Mouse (Mus musculus) spleen, adult 10 weeks (tissue): ENCODE results near the gene Dctpp1. TPM values are rescaled to one million over a fixed set of nuclear protein-coding genes. Genes with fewer than 3 reads are reported as not detected.

Experiments used
- polyA plus RNA-seq: library from polyadenylated mRNA; stranded (reverse); fragments of 350-450 nt; fragmentation: Illumina TruSeq; extraction: RNeasy Lipid Tissue Mini Kit (QIAGEN cat#74804); gene quantifications from one replicate; pipeline ENCODE4 v1.2.3, GENCODE M21; 2015; ENCODE audit warnings: low replicate concordance; ENCODE audit not compliant: insufficient read depth

Gene Dctpp1
- polyA plus RNA-seq, result 8.7 TPM

DNA sequence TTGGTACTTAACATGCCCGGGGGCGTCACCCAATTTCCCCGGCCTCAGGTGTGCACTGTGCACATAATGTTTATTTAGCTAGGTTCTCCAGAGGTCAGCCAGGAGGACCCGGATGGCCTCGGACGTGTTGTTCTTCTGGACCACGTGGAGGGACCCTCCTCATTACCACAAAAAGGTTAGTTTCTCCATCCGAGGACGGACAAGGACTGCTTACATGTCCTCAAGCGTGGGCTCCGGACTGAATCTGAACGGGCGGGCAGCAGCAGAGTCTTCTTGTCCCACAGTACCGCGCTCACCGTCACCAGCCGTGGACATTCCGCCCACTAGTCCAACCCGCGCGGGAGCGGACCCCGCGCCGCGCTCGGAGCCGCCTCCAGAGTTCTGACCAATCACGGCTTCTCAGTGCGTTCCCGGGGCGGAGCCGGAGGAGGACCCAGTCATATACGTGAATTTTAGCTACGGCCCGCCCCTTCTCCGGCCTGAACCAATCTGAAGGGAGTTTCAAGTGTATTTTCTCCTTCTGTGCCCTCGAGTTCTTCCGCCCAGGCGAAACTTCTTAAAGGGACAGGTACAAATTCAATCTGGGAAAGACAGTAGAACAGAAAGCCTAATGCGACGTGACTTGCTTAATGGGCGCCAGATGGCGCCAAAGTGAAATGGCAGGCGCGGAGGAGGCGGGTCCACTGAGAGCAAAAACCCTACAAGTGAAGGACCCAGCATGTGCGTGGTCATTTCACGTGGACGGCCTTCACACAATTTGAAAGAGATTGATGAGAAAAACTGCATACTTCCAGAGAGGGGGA, at the start of gene Dctpp1:
Dctpp1 (minus strand) TSS at position 401 of the 803 bp plus-strand sequence.

GRCm38 (mm10) chr7:127296098-127296497, 35.6 kb upstream of the Dctpp1 start, which contains the start of gene Itgal:
Gene Itgal (plus strand): TSS chr7:127296260.

DNA sequence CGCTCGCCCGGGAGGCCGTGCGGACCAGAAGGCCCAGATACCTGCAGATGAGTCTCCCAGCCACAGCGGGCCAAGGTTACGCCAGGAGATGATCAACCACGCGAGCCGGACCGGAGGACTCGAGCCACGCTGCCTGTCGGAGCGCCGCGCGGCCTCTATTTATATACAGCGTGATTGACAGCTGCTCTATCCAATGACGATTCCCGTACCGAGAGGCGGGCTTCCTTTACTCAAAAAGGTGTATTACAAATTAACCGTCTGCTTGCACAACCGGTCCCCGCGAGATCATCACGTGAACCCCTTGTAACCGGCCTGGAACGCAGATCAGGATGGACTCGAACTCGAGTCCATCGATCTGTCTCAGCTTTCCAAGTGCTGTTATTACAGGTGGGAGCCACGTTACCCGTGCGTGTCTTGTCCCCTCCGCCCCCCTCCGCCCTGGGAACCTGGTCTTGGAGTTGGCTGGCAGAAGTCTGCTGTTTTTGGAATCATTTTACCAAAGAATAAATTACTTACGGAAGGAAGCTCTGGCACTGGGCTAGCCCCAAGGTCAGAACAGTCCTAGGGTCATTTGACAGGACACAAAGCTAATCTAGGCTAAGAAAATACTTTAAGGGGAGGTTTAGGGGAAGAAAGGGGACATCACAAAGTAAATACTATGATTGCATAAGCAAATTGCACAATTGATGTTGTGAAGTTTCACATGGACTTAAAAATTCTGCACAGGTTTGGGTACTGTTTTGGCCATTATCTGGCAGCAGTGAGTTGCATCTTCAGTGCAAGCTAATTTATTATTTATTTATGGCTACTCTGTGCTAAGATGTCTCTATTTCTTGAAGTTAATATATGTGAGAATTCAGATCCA, 13.6 kb upstream of the Dctpp1 start, which contains the start of gene Sephs2:
Sephs2 (minus strand) TSS at position 131 of the 865 bp plus-strand sequence.

DNA sequence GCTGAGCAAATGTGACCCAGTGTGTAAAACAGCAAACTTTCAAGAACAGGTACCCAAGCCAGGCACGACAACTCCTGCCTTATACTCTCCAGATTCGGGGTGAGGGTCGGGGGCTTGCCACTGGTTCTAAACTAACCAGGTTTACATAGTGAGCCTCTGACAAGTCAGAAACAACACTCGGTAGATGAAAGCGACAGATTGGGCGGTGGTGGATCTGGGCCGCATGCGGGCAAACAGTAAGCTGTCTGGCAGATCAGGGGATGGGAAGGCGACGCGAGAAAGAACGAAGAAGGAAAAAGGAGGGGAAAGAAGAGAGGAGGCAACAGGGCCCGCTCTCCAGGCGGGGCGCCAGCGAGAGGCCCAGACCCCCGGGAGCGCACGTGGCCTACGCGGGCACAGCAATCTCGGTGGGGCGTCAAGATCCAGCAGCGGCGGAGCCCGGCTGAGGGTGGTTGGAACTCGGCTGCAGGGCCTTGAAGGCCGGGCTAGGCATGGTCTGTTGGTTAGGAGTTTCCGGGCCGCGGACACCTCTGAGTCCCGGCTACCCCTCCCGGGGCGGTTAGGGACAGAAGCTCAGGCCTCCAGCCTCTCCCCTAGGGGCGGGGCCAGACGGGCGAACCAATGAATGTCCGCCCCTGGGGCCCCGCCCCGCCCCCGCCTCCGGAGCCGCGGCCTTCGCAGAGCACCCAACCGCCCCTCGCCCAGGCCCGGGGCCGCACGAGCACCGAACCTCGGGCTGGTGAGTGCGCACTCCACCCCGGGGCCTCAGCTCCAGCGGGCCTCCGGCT, 16.4 kb downstream of the Dctpp1 start, which contains the start of gene Zfp771:
Zfp771 (plus strand) TSS at position 405 of the 788 bp plus-strand sequence.

GRCm38 (mm10) chr7:127232622-127233367, 27.7 kb downstream of the Dctpp1 start, which contains the start of the genes Zfp553 and Sept1:
Gene Zfp553 (plus strand): TSS chr7:127233061.
Gene Sept1 (minus strand): TSS chr7:127233130.

DNA sequence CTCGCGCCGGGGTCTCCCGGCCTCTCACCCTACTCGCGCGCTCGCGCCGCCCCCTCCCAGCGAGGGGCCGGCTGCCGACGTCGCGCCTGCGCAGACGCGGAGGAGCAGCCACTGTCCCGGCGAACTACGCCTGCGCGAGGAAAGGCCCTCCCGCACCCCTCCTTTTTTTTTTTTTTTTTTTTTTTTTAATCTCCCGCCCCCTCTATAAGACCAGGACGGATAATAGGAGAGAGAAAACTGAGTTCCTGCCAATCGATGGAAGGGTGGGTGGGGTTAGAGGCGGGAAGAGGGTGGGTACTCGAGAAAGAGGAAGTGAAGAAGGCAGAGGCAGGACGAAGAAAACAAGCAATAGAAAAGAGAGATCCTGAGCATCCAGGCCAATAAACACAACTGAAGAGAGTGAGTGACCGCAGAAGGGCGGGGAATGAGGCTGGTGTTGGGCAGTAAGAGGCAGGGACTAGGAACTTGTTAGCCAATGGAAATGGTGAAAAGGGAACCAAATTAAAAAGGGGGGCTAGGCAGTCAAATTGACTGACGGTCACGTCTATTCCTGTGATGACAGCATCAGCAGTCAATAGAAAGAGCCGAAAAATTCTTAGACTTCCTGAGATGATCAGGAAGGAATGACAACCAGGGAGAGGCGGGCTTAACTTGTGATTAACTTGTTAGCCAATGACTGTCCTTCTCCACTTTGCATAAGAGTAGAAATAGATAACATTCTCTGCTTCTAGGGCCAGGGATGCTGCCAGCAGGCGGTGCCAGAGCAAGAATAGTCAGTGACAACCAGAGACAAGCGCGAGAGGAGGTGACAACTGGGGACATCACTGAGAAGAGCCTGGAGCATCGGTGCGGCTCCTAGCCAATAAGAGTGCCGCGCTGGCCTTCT, 51.7 kb downstream of the Dctpp1 start, which contains the start of gene Mylpf:
Mylpf (plus strand) TSS at position 338 of the 886 bp plus-strand sequence.

DNA sequence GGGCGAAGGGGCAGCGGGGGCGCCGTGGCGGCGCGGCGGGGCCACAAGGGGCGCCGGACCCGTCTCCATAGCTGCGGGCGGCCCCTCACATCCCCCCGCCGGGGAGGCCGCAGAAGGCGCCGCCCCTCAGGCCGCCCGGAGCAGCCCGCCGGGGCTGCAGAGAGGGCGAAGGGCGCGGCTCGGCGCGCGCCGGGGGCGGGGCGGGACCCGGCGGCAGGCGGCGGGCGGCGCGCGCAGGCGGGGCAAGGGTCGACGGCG, 52.3 kb downstream of the Dctpp1 start, which contains the start of gene Tbc1d10b:
Tbc1d10b (minus strand) TSS at position 174 of the 258 bp plus-strand sequence.

Other genes starting within 250 kb of the Dctpp1 start
- gene Mvp, start 246.1 kb downstream of the Dctpp1 start, polyA plus RNA-seq, result 13.5 TPM
- gene Pagr1b, start 244.2 kb downstream of the Dctpp1 start, polyA plus RNA-seq, result not detected
- gene Pagr1a, start 243.4 kb downstream of the Dctpp1 start, polyA plus RNA-seq, result 13.5 TPM
- gene Gm42742, start 239.6 kb downstream of the Dctpp1 start, polyA plus RNA-seq, result 20.9 TPM
- gene Prrt2, start 239.5 kb downstream of the Dctpp1 start, polyA plus RNA-seq, result 3.2 TPM
- 111 TPM for gene Maz, start 233.7 kb downstream of the Dctpp1 start, polyA plus RNA-seq
- 10.6 TPM for gene Kif22, start 218.2 kb downstream of the Dctpp1 start, polyA plus RNA-seq
- gene Zg16, start 173.4 kb downstream of the Dctpp1 start, polyA plus RNA-seq, result 6.7 TPM
- 81.1 TPM for gene AI467606, start 169.3 kb downstream of the Dctpp1 start, polyA plus RNA-seq
- 4.2 TPM for gene Qprt, start 138.5 kb downstream of the Dctpp1 start, polyA plus RNA-seq
- gene Spn, start 122.9 kb downstream of the Dctpp1 start, polyA plus RNA-seq, result 77.1 TPM
- 83.7 TPM for gene Cd2bp2, start 64.7 kb downstream of the Dctpp1 start, polyA plus RNA-seq
- 37.1 TPM for gene Tbc1d10b, start 52.2 kb downstream of the Dctpp1 start, polyA plus RNA-seq
- 5.7 TPM for gene Mylpf, start 51.8 kb downstream of the Dctpp1 start, polyA plus RNA-seq
- 9.4 TPM for gene Zfp553, start 27.6 kb downstream of the Dctpp1 start, polyA plus RNA-seq
- gene Sept1, start 27.6 kb downstream of the Dctpp1 start, polyA plus RNA-seq, result 234 TPM
- gene Zfp771, start 16.4 kb downstream of the Dctpp1 start, polyA plus RNA-seq, result 6.0 TPM
- gene Sephs2, start 13.3 kb upstream of the Dctpp1 start, polyA plus RNA-seq, result 26.2 TPM
- 108 TPM for gene Itgal, start 35.6 kb upstream of the Dctpp1 start, polyA plus RNA-seq
- gene Zfp768, start 84.9 kb upstream of the Dctpp1 start, polyA plus RNA-seq, result 3.3 TPM
- 4.0 TPM for gene Zfp747, start 115.3 kb upstream of the Dctpp1 start, polyA plus RNA-seq
- gene 9130019O22Rik, start 126.5 kb upstream of the Dctpp1 start, polyA plus RNA-seq, result 4.2 TPM
- gene E430018J23Rik, start 132.9 kb upstream of the Dctpp1 start, polyA plus RNA-seq, result 2.5 TPM
- 9.8 TPM for gene Zfp764, start 146.1 kb upstream of the Dctpp1 start, polyA plus RNA-seq
- 16.2 TPM for gene Zfp688, start 161.4 kb upstream of the Dctpp1 start, polyA plus RNA-seq
- 2.5 TPM for gene Zfp689, start 188.4 kb upstream of the Dctpp1 start, polyA plus RNA-seq
- gene Prr14, start 198.9 kb upstream of the Dctpp1 start, polyA plus RNA-seq, result 76.8 TPM
- gene Fbrs, start 218.5 kb upstream of the Dctpp1 start, polyA plus RNA-seq, result 86.5 TPM